Mouse (Mus musculus): ENCODE measurements at regions not wholly inside any gene's neighbourhood (a gene's known extent, or its start where the extent isn't known, plus 50 kb on each side); places are given as distances from the start of the nearest gene placed in this dataset.

- Histone ChIP-seq H3K9ac (ENCODE audit: low read length) (no peak overlapping the region), H3K27me3 (ENCODE audit: control insufficient read depth, insufficient read depth, low read length) (no peaks in the 10 kb centered on the region), H3K9me3 (ENCODE audit: control insufficient read depth, low read length) (no peaks in the 10 kb centered on the region), H3K27ac (replicated peaks) (no peak overlapping the region), H3K4me2 (replicated peaks; ENCODE audit: low read depth) (no peak overlapping the region), H3K4me1 (replicated peaks; ENCODE audit: control insufficient read depth, insufficient read depth) (peaks cover 6% of the 10 kb centered on the region; the same call in 1 of the 2 replicates), H3K36me3 (ENCODE audit: control insufficient read depth, insufficient read depth, low read length) (no peaks in the 10 kb centered on the region), H3K4me3 (ENCODE audit: low read depth, low read length) (no peak overlapping the region)
- no peak for DNase-seq (ENCODE audit: low spot score)
- no peak for ATAC-seq (ENCODE audit: low FRiP score, low TSS enrichment)
- no peak for TF ChIP-seq CTCF (IDR thresholded peaks at IDR 0.05; ENCODE audit: low read depth)
- TF ChIP-seq EP300 (optimal IDR thresholded peaks at IDR 0.05), result no peak
- 69% methylated on average over 9 of the region's 9 CpGs for WGBS
Measured at GRCm38 (mm10) chr8:26804089-26804488, 173.0 kb upstream of the Zfp703 start.

DNA sequence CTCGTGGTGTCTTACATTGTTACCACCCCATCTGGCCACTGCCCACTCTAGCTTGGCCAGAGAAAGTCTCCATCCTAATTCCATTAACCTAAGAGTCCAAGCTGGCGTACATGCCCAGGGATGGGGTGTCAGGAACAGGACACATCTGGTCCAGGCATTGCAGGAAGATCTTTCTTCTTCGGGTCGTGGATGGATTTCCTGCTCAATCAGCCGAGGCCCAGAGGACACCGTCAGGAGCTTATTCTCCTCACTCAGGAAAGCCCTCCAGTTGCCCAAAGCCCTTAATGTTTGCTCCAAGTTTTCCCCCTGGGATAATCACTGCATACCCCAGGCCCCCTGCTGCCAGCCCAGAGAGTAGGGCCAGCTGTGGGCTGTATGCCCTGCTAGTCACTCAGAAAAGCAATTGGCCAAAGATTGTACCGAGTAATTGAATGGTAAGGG is 172.2 kb upstream of the Zfp703 start:
- H3K27me3 ChIP-seq (ENCODE audit: control insufficient read depth, insufficient read depth, low read length), result no peaks in the 10 kb centered on the region
- H3K4me2 ChIP-seq (replicated peaks; ENCODE audit: low read depth), result no peak overlapping the region
- peaks cover 6% of the 10 kb centered on the region; the same call in 1 of the 2 replicates for H3K4me1 ChIP-seq (replicated peaks; ENCODE audit: control insufficient read depth, insufficient read depth)
- WGBS, result 47% methylated on average over 7 of the region's 7 CpGs
- no peak overlapping the region for H3K4me3 ChIP-seq (ENCODE audit: low read depth, low read length)
- no peaks in the 10 kb centered on the region for H3K9me3 ChIP-seq (ENCODE audit: control insufficient read depth, low read length)
- ATAC-seq (ENCODE audit: low FRiP score, low TSS enrichment), result no peak
- DNase-seq (ENCODE audit: low spot score), result no peak
- H3K9ac ChIP-seq (ENCODE audit: low read length), result no peak overlapping the region
- no peaks in the 10 kb centered on the region for H3K36me3 ChIP-seq (ENCODE audit: control insufficient read depth, insufficient read depth, low read length)
- H3K27ac ChIP-seq (replicated peaks), result no peak overlapping the region
- TF ChIP-seq EP300 (optimal IDR thresholded peaks at IDR 0.05) (no peak), CTCF (IDR thresholded peaks at IDR 0.05; ENCODE audit: low read depth) (no peak)

DNA sequence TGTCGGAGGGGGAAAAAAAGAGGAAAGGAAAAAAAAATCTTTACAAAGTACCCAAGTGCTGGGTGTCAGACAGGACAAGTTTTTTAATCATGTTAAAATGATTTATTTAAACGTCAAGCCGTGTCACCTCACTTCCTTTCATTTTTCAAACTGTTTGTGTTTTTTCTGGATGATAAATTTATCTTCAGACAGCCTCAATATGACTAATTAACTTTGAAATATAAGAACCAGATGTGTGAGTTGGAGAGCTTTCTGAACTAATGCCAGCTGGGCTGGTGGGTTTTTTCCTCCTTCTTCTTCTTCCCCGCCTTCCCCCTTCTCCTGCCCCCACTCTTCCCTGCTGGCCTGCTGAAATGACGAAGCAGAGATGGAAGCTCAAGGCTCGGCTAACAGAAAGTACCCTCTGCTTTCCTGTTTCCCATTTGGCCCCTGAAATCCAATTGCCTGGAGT is 171.7 kb upstream of the Zfp703 start:
- Histone ChIP-seq H3K27ac (replicated peaks) (no peak overlapping the region), H3K4me2 (replicated peaks; ENCODE audit: low read depth) (no peak overlapping the region)

DNA sequence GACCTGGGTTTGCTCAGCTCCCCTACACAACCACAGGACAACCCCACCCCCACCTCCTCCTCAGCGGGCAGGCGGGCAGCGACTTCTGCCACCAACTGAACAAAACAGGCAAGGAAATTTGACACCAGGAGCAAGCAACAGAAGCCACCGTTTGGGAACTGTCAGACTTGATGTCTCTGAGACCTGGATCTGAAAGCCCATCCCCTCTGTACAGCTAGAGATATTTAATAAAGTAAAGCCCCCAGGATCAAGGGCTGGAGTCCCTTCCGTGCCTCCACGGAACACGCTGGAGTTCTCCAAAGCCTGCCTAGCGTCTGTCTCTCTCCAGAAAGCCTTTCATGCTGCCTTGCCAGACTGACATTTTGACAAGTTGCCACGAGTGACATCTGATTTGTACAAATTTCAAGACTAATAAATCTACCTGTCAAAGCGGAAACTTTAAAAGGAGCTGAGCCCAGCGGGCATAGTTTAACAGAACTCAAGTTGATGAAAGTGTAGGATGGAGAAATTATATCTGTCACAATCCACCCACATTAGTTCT is 168.9 kb upstream of the Zfp703 start:
- no peak for DNase-seq (ENCODE audit: low spot score)
- Histone ChIP-seq H3K9me3 (ENCODE audit: control insufficient read depth, low read length) (no peaks in the 10 kb centered on the region), H3K4me2 (replicated peaks; ENCODE audit: low read depth) (no peak overlapping the region), H3K4me1 (replicated peaks; ENCODE audit: control insufficient read depth, insufficient read depth) (peaks cover 6% of the 10 kb centered on the region; the same call in 1 of the 2 replicates), H3K4me3 (ENCODE audit: low read depth, low read length) (no peak overlapping the region), H3K36me3 (ENCODE audit: control insufficient read depth, insufficient read depth, low read length) (no peaks in the 10 kb centered on the region), H3K27me3 (ENCODE audit: control insufficient read depth, insufficient read depth, low read length) (no peaks in the 10 kb centered on the region), H3K27ac (replicated peaks) (no peak overlapping the region), H3K9ac (ENCODE audit: low read length) (no peak overlapping the region)
- no peak for ATAC-seq (ENCODE audit: low FRiP score, low TSS enrichment)
- no peak for TF ChIP-seq CTCF (IDR thresholded peaks at IDR 0.05; ENCODE audit: low read depth)
- TF ChIP-seq EP300 (optimal IDR thresholded peaks at IDR 0.05), result no peak
- 31% methylated on average over 11 of the region's 11 CpGs for whole genome bisulfite sequencing

More for the DNA sequence above, 171.7 kb upstream of the Zfp703 start:
- Histone ChIP-seq H3K27me3 (ENCODE audit: control insufficient read depth, insufficient read depth, low read length) (no peaks in the 10 kb centered on the region), H3K36me3 (ENCODE audit: control insufficient read depth, insufficient read depth, low read length) (no peaks in the 10 kb centered on the region), H3K9ac (ENCODE audit: low read length) (no peak overlapping the region), H3K4me3 (ENCODE audit: low read depth, low read length) (no peak overlapping the region), H3K9me3 (ENCODE audit: control insufficient read depth, low read length) (no peaks in the 10 kb centered on the region), H3K4me1 (replicated peaks; ENCODE audit: control insufficient read depth, insufficient read depth) (peaks cover 6% of the 10 kb centered on the region; the same call in 1 of the 2 replicates)
- WGBS, result 20% methylated on average over 6 of the region's 6 CpGs
- ATAC-seq (ENCODE audit: low FRiP score, low TSS enrichment) (no peak; the same call in 1 of the 2 replicates), DNase-seq (ENCODE audit: low spot score) (no peak)
- no peak for TF ChIP-seq CTCF (IDR thresholded peaks at IDR 0.05; ENCODE audit: low read depth)
- TF ChIP-seq EP300 (optimal IDR thresholded peaks at IDR 0.05), result no peak

DNA sequence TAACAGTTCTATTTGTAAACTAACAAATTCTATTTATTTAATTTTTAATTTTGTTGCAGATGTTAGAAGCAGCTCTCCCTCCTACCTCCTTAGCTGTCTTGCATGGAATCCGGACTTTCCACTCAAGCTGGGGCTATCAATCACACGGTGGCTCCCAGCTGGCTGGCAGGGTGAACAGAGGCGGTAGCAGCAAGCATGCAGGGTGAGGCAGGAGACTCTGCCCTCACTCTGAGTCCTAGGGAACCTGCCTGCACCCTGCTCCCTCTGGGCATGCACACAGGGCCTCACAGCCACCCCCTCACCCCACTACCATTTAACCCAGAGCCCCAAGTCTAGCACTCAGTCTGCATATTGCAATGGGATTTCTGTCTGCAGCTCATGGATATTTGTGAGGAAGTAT is 168.4 kb upstream of the Zfp703 start:
- Histone ChIP-seq H3K36me3 (ENCODE audit: control insufficient read depth, insufficient read depth, low read length) (no peaks in the 10 kb centered on the region), H3K4me1 (replicated peaks; ENCODE audit: control insufficient read depth, insufficient read depth) (peaks cover 6% of the 10 kb centered on the region; the same call in 1 of the 2 replicates)
- WGBS, result 42% methylated on average over 3 of the region's 3 CpGs

GRCm38 (mm10) chr8:26809943-26810342 is 167.2 kb upstream of the Zfp703 start:
- no peak for ATAC-seq (ENCODE audit: low FRiP score, low TSS enrichment)
- TF ChIP-seq EP300 (optimal IDR thresholded peaks at IDR 0.05) (no peak), CTCF (IDR thresholded peaks at IDR 0.05; ENCODE audit: low read depth) (no peak)
- Histone ChIP-seq H3K4me1 (replicated peaks; ENCODE audit: control insufficient read depth, insufficient read depth) (peaks cover 6% of the 10 kb centered on the region; the same call in 1 of the 2 replicates), H3K27me3 (ENCODE audit: control insufficient read depth, insufficient read depth, low read length) (no peaks in the 10 kb centered on the region), H3K4me3 (ENCODE audit: low read depth, low read length) (no peak overlapping the region), H3K9me3 (ENCODE audit: control insufficient read depth, low read length) (no peaks in the 10 kb centered on the region), H3K36me3 (ENCODE audit: control insufficient read depth, insufficient read depth, low read length) (no peaks in the 10 kb centered on the region), H3K9ac (ENCODE audit: low read length) (no peak overlapping the region), H3K27ac (replicated peaks) (no peak overlapping the region), H3K4me2 (replicated peaks; ENCODE audit: low read depth) (no peak overlapping the region)
- 76% methylated on average over 7 of the region's 7 CpGs for WGBS
- no peak for DNase-seq (ENCODE audit: low spot score)

More for the DNA sequence above, 168.4 kb upstream of the Zfp703 start:
- H3K27me3 ChIP-seq (ENCODE audit: control insufficient read depth, insufficient read depth, low read length), result no peaks in the 10 kb centered on the region
- TF ChIP-seq CTCF (IDR thresholded peaks at IDR 0.05; ENCODE audit: low read depth), result no peak
- no peak for TF ChIP-seq EP300 (optimal IDR thresholded peaks at IDR 0.05)
- no peaks in the 10 kb centered on the region for H3K9me3 ChIP-seq (ENCODE audit: control insufficient read depth, low read length)
- no peak overlapping the region for H3K27ac ChIP-seq (replicated peaks)
- H3K9ac ChIP-seq (ENCODE audit: low read length), result no peak overlapping the region
- DNase-seq (ENCODE audit: low spot score), result peak; percentile 64
- no peak overlapping the region for H3K4me3 ChIP-seq (ENCODE audit: low read depth, low read length)
- H3K4me2 ChIP-seq (replicated peaks; ENCODE audit: low read depth), result no peak overlapping the region
- peak; percentile 62 for ATAC-seq (ENCODE audit: low FRiP score, low TSS enrichment)
